Mouse (Mus musculus): ENCODE measurements around the gene Nudt13.
"Not testable (repeated sequence)": the region's sequence is repeated elsewhere in the genome, so short reads cannot be mapped to it uniquely, and the experiment has no call there.

The Nudt13 gene

GRCm38 (mm10) chr14:20294117-20294892 is at the start of gene Nudt13:
TSS of gene Nudt13 (plus strand) at chr14:20294697.
- DNase-seq: peak; percentile 81

- no peak for DNase-seq
Measured at GRCm38 (mm10) chr14:20245318-20245717, 49.2 kb upstream of the Nudt13 start.

- no peak for DNase-seq
Measured at GRCm38 (mm10) chr14:20245861-20246260, 48.6 kb upstream of the Nudt13 start.

- no peak for DNase-seq
Measured at GRCm38 (mm10) chr14:20246811-20247266, 47.7 kb upstream of the Nudt13 start.

- DNase-seq: no peak
Measured at GRCm38 (mm10) chr14:20248001-20248400, 46.5 kb upstream of the Nudt13 start.

GRCm38 (mm10) chr14:20250237-20251171 is 44.0 kb upstream of the Nudt13 start:
- peak; percentile 42 for DNase-seq

GRCm38 (mm10) chr14:20258185-20259113 is 36.0 kb upstream of the Nudt13 start:
- DNase-seq: peak; percentile 74

GRCm38 (mm10) chr14:20262346-20262745 is 32.2 kb upstream of the Nudt13 start:
- no peak for DNase-seq

- peak; percentile 41 for DNase-seq
Measured at GRCm38 (mm10) chr14:20268421-20268820, 26.1 kb upstream of the Nudt13 start.

- DNase-seq: no peak
Measured at GRCm38 (mm10) chr14:20269082-20269809, 25.3 kb upstream of the Nudt13 start, which contains the start of gene Kcnk16. TSS of gene Kcnk16 (minus strand) at chr14:20269199.

- DNase-seq: no peak
Measured at GRCm38 (mm10) chr14:20291391-20291790, 3.1 kb upstream of the Nudt13 start.

GRCm38 (mm10) chr14:20294947-20295346 is 450 bp downstream of the Nudt13 start:
- DNase-seq: no peak

- no peak for DNase-seq
Measured at GRCm38 (mm10) chr14:20297616-20298015, 3.1 kb downstream of the Nudt13 start.

- no peak for DNase-seq
Measured at GRCm38 (mm10) chr14:20298131-20298530, 3.6 kb downstream of the Nudt13 start.

GRCm38 (mm10) chr14:20305085-20305484 is 10.6 kb downstream of the Nudt13 start:
- not testable (repeated sequence) for DNase-seq

GRCm38 (mm10) chr14:20315137-20315536 is 20.6 kb downstream of the Nudt13 start:
- DNase-seq: no peak

- DNase-seq: peak; percentile 6
Measured at GRCm38 (mm10) chr14:20319420-20319819, 24.9 kb downstream of the Nudt13 start.

GRCm38 (mm10) chr14:20324196-20324595 is 29.7 kb downstream of the Nudt13 start:
- no peak for DNase-seq

GRCm38 (mm10) chr14:20328474-20328873 is 34.0 kb downstream of the Nudt13 start:
- no peak for DNase-seq

- DNase-seq: no peak
Measured at GRCm38 (mm10) chr14:20331316-20331715, 36.8 kb downstream of the Nudt13 start.

GRCm38 (mm10) chr14:20339415-20339814 is 44.9 kb downstream of the Nudt13 start:
- DNase-seq: no peak

GRCm38 (mm10) chr14:20340149-20340548 is 45.7 kb downstream of the Nudt13 start:
- no peak for DNase-seq
